Mouse (Mus musculus) liver, embryonic 14.5 days (tissue): ENCODE results near the gene Vti1b. TPM values are rescaled to one million over a fixed set of nuclear protein-coding genes. Genes with fewer than 3 reads are reported as not detected.
"Not testable (repeated sequence)": the region's sequence is repeated elsewhere in the genome, so short reads cannot be mapped to it uniquely, and the experiment has no call there.

Source experiments
- ATAC-seq: fragments of 200-750 bp; cut with Nextera tagmentation; 2 replicates; pipeline ENCODE4 v1.8.0; 2017; ENCODE audit warnings: moderate number of reproducible peaks, mild to moderate bottlenecking, moderate library complexity; ENCODE audit not compliant: insufficient read depth
- DNase-seq, 3 experiments: peaks; one replicate each; pipeline ENCODE4 v3.0.0-alpha.2; 2012 to 2013; ENCODE audit warnings: low read depth in 3 of 3, low spot score in 3 of 3
- H3K27ac ChIP-seq: fragments of 300-500 bp; sonication (generic); 2 replicates; pipeline ENCODE4 v1.5.1; 2014; ENCODE audit warnings: moderate library complexity, mild to moderate bottlenecking, control low read depth, inconsistent platforms
- H3K27me3 ChIP-seq: fragments of 300-500 bp; sonication (generic); 2 replicates; pipeline ENCODE4 v1.6.1; 2014; ENCODE audit warnings: mild to moderate bottlenecking, low read length, moderate library complexity; ENCODE audit not compliant: control insufficient read depth, insufficient read depth
- H3K36me3 ChIP-seq: fragments of 300-500 bp; sonication (generic); replicated peaks from 2 replicates; pipeline ENCODE4 v1.6.1; 2014; ENCODE audit warnings: low read depth; ENCODE audit not compliant: control insufficient read depth, insufficient read depth
- H3K4me1 ChIP-seq, 2 experiments: fragments of 200-500 bp in 1 of 2; fragments of 300-500 bp in 1 of 2; sonication (generic) in 1 of 2; replicated peaks; 2 replicates each; pipeline ENCODE4 v1.6.1; 2012 to 2014; ENCODE audit warnings: antibody characterized with exemption in 1 of 2, inconsistent platforms in 1 of 2, low read length in 1 of 2; ENCODE audit not compliant: control insufficient read depth in 2 of 2, insufficient read depth in 2 of 2
- H3K4me2 ChIP-seq: fragments of 300-500 bp; sonication (generic); 2 replicates; pipeline ENCODE4 v1.6.1; 2014; ENCODE audit warnings: low read depth, mild to moderate bottlenecking, control low read depth, moderate library complexity
- H3K4me3 ChIP-seq, 2 experiments: fragments of 200-500 bp in 1 of 2; fragments of 300-500 bp in 1 of 2; sonication (generic) in 1 of 2; 2 replicates each; pipeline ENCODE4 v1.5.1; 2012 to 2014; ENCODE audit warnings: low read depth in 2 of 2, low read length in 2 of 2, mild to moderate bottlenecking in 2 of 2, control low read depth in 1 of 2, inconsistent platforms in 1 of 2, moderate library complexity in 1 of 2; ENCODE audit not compliant: insufficient read depth in 1 of 2
- H3K9ac ChIP-seq: fragments of 300-500 bp; sonication (generic); replicated peaks from 2 replicates; pipeline ENCODE4 v1.6.1; 2014; ENCODE audit warnings: mild to moderate bottlenecking, control low read depth, moderate library complexity
- H3K9me3 ChIP-seq: fragments of 300-500 bp; sonication (generic); 2 replicates; pipeline ENCODE4 v1.6.1; 2016; ENCODE audit warnings: low read length, mixed read lengths; ENCODE audit not compliant: control insufficient read depth
- CTCF ChIP-seq: IDR thresholded peaks from 2 replicates; pipeline ENCODE4 v1.5.1; 2016; ENCODE audit warnings: antibody characterized with exemption, low read depth, control low read depth
- EP300 ChIP-seq: IDR thresholded peaks from 2 replicates; pipeline ENCODE4 v1.6.1; 2016; ENCODE audit warnings: antibody characterized with exemption, low read depth
- WGBS: fragments of 180-500 bp; shearing (Covaris S2); extraction: QIAGEN DNeasy Blood & Tissue Kit; methylation state at CpG from one replicate; pipeline ENCODE4 v1.1.7; 2014; ENCODE audit not compliant: insufficient replicate concordance; 5-methylcytosine and 5-hydroxymethylcytosine counted together
- polyA plus RNA-seq, 2 experiments: library from polyadenylated mRNA; depleted of rRNA in 1 of 2; stranded (reverse) in 1 of 2; unstranded in 1 of 2; fragments of >200 nt; fragmentation: Nextera tagmentation in 1 of 2; extraction: Ambion mirVana in 1 of 2; gene quantifications; 2 replicates each; pipeline versions ENCODE4 v1.2.1 to v1.2.3; 2012 to 2014

The Vti1b gene
- polyA plus RNA-seq, 2 experiments: 16.0 to 34.9 TPM

DNA sequence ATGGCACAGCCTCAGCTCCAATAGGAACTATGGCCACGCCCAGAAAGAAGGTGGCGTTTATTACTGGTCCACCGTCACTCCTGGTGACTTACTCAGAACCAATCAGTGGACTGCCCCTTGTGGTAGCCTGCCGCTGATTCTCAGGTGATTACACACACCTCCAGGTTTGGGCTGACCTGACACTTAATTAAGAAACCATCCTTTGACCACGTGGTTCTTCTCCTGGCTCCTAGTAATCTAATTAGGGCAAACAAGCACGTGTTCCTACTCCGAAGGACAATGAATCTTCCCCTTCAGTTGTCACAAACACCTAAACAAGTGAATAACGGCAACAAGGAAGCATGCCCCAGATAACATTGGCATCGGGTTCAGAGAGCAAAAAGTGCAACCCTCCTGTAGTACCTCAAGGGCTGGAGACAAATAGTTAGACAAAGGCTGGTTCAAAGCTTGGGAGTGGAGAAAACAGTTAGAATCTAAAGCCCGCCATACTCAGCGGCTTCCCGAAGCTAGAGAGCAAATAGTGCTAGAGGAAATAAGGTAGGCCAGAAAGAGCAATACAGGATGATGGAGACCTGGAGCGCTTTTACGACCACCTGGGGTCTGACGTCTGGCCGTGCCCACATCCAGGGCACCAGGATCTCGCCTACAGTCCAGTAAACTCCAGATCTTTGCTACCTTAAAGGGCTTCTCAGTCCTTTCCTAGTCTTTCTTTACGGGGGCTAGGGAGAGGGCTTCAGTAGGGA is 18.6 kb upstream of the Vti1b start:
- Histone ChIP-seq H3K27ac (peak overlapping the region; percentile 77), H3K4me3 (peak overlapping the region; percentile 83 to 86), H3K9me3 (no peaks in the 10 kb centered on the region), H3K27me3 (no peaks in the 10 kb centered on the region), H3K4me2 (peak overlapping the region; percentile 98), H3K36me3 (peaks cover 18% of the 10 kb centered on the region), H3K4me1 (peaks cover 7 to 14% of the 10 kb centered on the region in 2 experiments), H3K9ac (peak overlapping the region; percentile 79)
- peak; percentile 84 to 87 (median 84) for DNase-seq
- 0% methylated on average over 18 of the region's 18 CpGs for whole genome bisulfite sequencing
- peak; percentile 97 for ATAC-seq
- TF ChIP-seq CTCF (peak; percentile 51), EP300 (no peak)

DNA sequence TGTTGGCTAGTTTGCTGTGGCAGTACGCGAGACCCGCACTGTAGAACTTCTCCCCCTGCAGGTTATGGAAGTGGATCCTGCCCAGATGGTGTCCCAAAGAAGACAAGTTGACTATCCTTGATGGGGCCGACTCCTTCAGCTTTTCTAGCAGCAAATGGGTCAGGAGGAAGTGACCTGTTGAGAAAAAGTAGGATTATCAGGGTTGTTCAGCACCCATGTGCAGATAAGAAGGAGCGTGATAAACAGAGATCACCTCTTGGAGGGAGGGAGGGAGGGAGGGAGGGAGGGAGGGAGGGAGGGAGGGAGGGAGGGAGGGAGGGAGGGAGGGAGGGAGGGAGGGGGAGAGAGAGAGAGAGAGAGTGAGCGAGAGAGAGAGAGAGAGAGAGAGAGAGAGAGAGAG is 12.7 kb upstream of the Vti1b start:
- H3K36me3 ChIP-seq: peaks cover 43% of the 10 kb centered on the region
- H3K4me3 ChIP-seq, H3K27me3 ChIP-seq, H3K4me1 ChIP-seq, H3K27ac ChIP-seq, DNase-seq, H3K4me2 ChIP-seq, H3K9me3 ChIP-seq, ATAC-seq, H3K9ac ChIP-seq: not testable (repeated sequence)
- WGBS: 69% methylated on average over 6 of the region's 6 CpGs

DNA sequence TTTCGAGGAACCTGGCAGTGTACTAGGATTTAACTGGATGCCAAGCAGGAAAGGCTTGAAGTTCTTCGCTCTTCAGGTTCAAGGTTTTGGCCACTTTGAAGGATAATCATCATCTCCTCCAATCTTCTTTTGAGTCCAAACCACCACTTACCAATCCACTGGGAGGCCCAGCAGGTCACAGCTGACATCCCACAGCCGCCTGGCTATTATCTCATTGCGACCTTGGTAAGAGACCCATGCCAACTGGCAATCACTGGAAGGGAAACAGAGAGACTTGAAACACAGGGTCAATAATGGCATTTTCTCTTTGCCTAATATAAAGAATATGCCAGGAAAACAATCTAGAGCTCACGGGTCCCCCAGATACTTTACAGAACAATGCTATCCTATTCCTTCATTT is 3.5 kb upstream of the Vti1b start:
- Histone ChIP-seq H3K9ac (no peak overlapping the region), H3K4me3 (no peak overlapping the region), H3K9me3 (no peaks in the 10 kb centered on the region), H3K27ac (no peak overlapping the region), H3K4me1 (peaks cover 9 to 14% of the 10 kb centered on the region in 2 experiments), H3K4me2 (no peak overlapping the region), H3K27me3 (no peaks in the 10 kb centered on the region), H3K36me3 (peaks cover 4% of the 10 kb centered on the region)
- WGBS: 78% methylated on average over 5 of the region's 5 CpGs
- DNase-seq: no peak
- TF ChIP-seq CTCF (no peak), EP300 (no peak)
- no peak for ATAC-seq

DNA sequence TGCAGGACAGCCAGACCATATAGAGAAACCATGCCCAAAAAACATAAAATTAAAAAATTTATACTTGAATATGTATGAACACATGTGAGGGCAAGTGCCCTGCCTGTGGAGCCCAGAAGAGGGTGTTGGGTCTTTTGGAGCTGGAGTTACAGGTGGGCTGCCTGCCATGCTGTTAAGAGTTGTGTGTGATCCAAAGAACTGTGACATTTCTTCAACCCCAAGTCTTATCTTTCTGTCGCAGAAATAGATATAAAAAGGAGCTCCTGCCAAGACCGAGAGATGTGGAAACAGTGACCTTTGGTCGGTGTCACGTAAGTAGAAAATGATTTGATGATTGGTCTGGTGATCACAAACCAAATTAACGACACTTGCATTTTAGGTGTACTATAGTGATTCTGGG is 1.3 kb upstream of the Vti1b start:
- TF ChIP-seq CTCF (no peak), EP300 (peak; percentile 55; the same call in 1 of the 2 replicates)
- Histone ChIP-seq H3K27ac (peak overlapping the region; percentile 44), H3K4me2 (peak overlapping the region; percentile 42), H3K4me1 (peaks cover 9 to 14% of the 10 kb centered on the region in 2 experiments), H3K27me3 (no peaks in the 10 kb centered on the region), H3K36me3 (peaks cover 4% of the 10 kb centered on the region), H3K4me3 (no peak overlapping the region), H3K9ac (no peak overlapping the region), H3K9me3 (no peaks in the 10 kb centered on the region)
- 23% methylated on average over 5 of the region's 5 CpGs for WGBS
- DNase-seq: peak; percentile 45 to 57 (median 53)
- ATAC-seq: no peak

DNA sequence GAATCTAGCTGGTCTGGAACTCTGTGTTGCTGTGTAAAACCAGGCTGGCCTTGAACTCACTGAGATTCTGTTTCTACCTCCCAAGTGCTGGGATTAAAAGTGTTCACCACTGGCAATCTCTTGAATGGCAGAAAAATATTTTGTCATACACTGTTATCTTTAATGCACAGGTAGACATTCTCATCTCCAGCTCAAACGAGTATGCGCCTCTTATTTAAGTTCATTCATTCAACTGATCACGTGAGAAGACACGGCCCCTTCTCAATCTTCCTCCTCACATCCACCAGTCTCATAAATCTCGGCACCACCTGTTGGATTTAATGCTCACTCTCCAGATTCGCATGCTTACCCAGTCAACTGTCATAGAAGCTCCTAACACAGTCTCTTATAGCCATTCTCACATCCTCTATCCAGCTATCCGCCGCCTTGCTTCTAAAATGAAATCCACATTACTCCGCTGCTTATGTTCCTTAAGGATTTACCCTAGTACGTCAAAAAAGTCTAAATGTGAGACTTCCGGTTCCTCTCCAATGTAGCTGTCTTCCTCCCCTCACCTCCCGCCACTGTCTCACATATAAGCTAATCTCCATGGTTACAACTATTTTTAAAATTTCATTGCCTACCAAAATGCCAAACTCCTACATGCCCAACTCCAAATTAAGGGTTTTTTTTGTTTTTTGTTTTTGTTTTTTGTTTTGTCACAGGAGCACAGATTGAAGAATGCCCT is 1.0 kb downstream of the Vti1b start:
- H3K9me3 ChIP-seq: no peaks in the 10 kb centered on the region

More for the DNA sequence above, 1.0 kb downstream of the Vti1b start:
- Histone ChIP-seq H3K4me2 (peak overlapping the region; percentile 76), H3K4me1 (peaks cover 9 to 14% of the 10 kb centered on the region in 2 experiments), H3K27ac (no peak overlapping the region), H3K27me3 (no peaks in the 10 kb centered on the region), H3K9ac (peak overlapping the region; percentile 75), H3K36me3 (peaks cover 4% of the 10 kb centered on the region; the same call in 1 of the 2 replicates), H3K4me3 (peak overlapping the region; percentile 86 to 89)
- ATAC-seq: no peak
- TF ChIP-seq EP300 (no peak), CTCF (no peak)
- peak in 1 of 3 experiments; percentile 7 for DNase-seq
- 30% methylated on average over 12 of the region's 12 CpGs for WGBS
